Mouse (Mus musculus) E14TG2a.4 (cell line): ENCODE data around the gene Me3.

Source experiments
- H3K27me3 ChIP-seq: 2 replicates; pipeline ENCODE4 v1.6.1; 2014; ENCODE audit warnings: low read length, control low read depth; ENCODE audit not compliant: insufficient read depth
- H3K36me3 ChIP-seq: 2 replicates; pipeline ENCODE4 v1.6.1; 2014; ENCODE audit warnings: low read length, control low read depth; ENCODE audit not compliant: insufficient read depth
- H3K4me1 ChIP-seq: replicated peaks from 2 replicates; pipeline ENCODE4 v1.6.1; 2014; ENCODE audit warnings: low read depth, low read length, control low read depth
- H3K4me3 ChIP-seq: replicated peaks from 2 replicates; pipeline ENCODE4 v1.5.1; 2014; ENCODE audit warnings: mild to moderate bottlenecking, low read length
- H3K9me3 ChIP-seq: 2 replicates; pipeline ENCODE4 v1.6.1; 2014; ENCODE audit warnings: low read length, control low read depth
- CTCF ChIP-seq: conservative IDR thresholded peaks from 2 replicates; pipeline ENCODE4 v1.5.1; 2014; ENCODE audit warnings: low read length
- NANOG ChIP-seq: IDR thresholded peaks from 2 replicates; pipeline ENCODE4 v1.6.1; 2014; ENCODE audit warnings: borderline replicate concordance, low read length, mixed read lengths
- POU5F1 ChIP-seq: IDR thresholded peaks from 2 replicates; pipeline ENCODE4 v1.6.1; 2014; ENCODE audit warnings: low read length, borderline replicate concordance

Gene Me3

GRCm38 (mm10) chr7:89647864-89648263, 15.7 kb downstream of the Me3 start:
- H3K27me3 ChIP-seq = no peaks in the 10 kb centered on the region

GRCm38 (mm10) chr7:89657183-89657582, 25.0 kb downstream of the Me3 start:
- no peak for TF ChIP-seq POU5F1
- TF ChIP-seq NANOG = no peak
- TF ChIP-seq CTCF = no peak
- Histone ChIP-seq H3K36me3 (no peaks in the 10 kb centered on the region), H3K4me1 (no peaks in the 10 kb centered on the region), H3K4me3 (no peak overlapping the region), H3K27me3 (no peaks in the 10 kb centered on the region), H3K9me3 (peaks cover 33% of the 10 kb centered on the region)

More at GRCm38 (mm10) chr7:89647864-89648263, 15.7 kb downstream of the Me3 start:
- Histone ChIP-seq H3K4me1 (no peaks in the 10 kb centered on the region), H3K4me3 (no peak overlapping the region), H3K9me3 (peaks cover 23% of the 10 kb centered on the region), H3K36me3 (no peaks in the 10 kb centered on the region)
- no peak for TF ChIP-seq CTCF
- no peak for TF ChIP-seq NANOG
- TF ChIP-seq POU5F1 = no peak

- Histone ChIP-seq H3K36me3 (no peaks in the 10 kb centered on the region), H3K27me3 (no peaks in the 10 kb centered on the region), H3K4me3 (no peak overlapping the region), H3K9me3 (peaks cover 33% of the 10 kb centered on the region), H3K4me1 (no peaks in the 10 kb centered on the region)
- TF ChIP-seq CTCF (no peak), NANOG (no peak), POU5F1 (no peak)
Observed at GRCm38 (mm10) chr7:89657692-89658212, 25.6 kb downstream of the Me3 start.

GRCm38 (mm10) chr7:89664197-89664596, 32.0 kb downstream of the Me3 start:
- TF ChIP-seq CTCF = no peak
- no peak for TF ChIP-seq POU5F1
- no peak for TF ChIP-seq NANOG
- no peaks in the 10 kb centered on the region for H3K36me3 ChIP-seq
- H3K9me3 ChIP-seq = no peaks in the 10 kb centered on the region
- no peak overlapping the region for H3K4me3 ChIP-seq
- H3K27me3 ChIP-seq = no peaks in the 10 kb centered on the region
- H3K4me1 ChIP-seq = no peaks in the 10 kb centered on the region

- H3K4me1 ChIP-seq = no peaks in the 10 kb centered on the region
- no peaks in the 10 kb centered on the region for H3K9me3 ChIP-seq
- H3K4me3 ChIP-seq = no peak overlapping the region
- H3K36me3 ChIP-seq = no peaks in the 10 kb centered on the region
- H3K27me3 ChIP-seq = no peaks in the 10 kb centered on the region
- TF ChIP-seq NANOG (no peak), CTCF (no peak), POU5F1 (no peak)
Observed at GRCm38 (mm10) chr7:89666361-89666760, 34.2 kb downstream of the Me3 start.

GRCm38 (mm10) chr7:89667570-89667969, 35.4 kb downstream of the Me3 start:
- Histone ChIP-seq H3K9me3 (no peaks in the 10 kb centered on the region), H3K36me3 (no peaks in the 10 kb centered on the region), H3K4me1 (no peaks in the 10 kb centered on the region), H3K27me3 (no peaks in the 10 kb centered on the region), H3K4me3 (no peak overlapping the region)
- TF ChIP-seq CTCF = no peak
- TF ChIP-seq NANOG = no peak
- TF ChIP-seq POU5F1 = no peak

GRCm38 (mm10) chr7:89669461-89669860, 37.3 kb downstream of the Me3 start:
- TF ChIP-seq NANOG = no peak
- TF ChIP-seq CTCF = no peak
- TF ChIP-seq POU5F1 = no peak
- no peaks in the 10 kb centered on the region for H3K36me3 ChIP-seq
- H3K9me3 ChIP-seq = no peaks in the 10 kb centered on the region
- H3K4me3 ChIP-seq = no peak overlapping the region
- H3K27me3 ChIP-seq = no peaks in the 10 kb centered on the region
- H3K4me1 ChIP-seq = no peaks in the 10 kb centered on the region

GRCm38 (mm10) chr7:89671104-89671831, 39.1 kb downstream of the Me3 start:
- H3K36me3 ChIP-seq = no peaks in the 10 kb centered on the region
- H3K9me3 ChIP-seq = no peaks in the 10 kb centered on the region
- H3K27me3 ChIP-seq = no peaks in the 10 kb centered on the region
- TF ChIP-seq NANOG = no peak
- TF ChIP-seq POU5F1 = no peak
- no peak for TF ChIP-seq CTCF
- no peak overlapping the region for H3K4me3 ChIP-seq
- no peaks in the 10 kb centered on the region for H3K4me1 ChIP-seq
